Mouse (Mus musculus) activated CD4-positive, CD25-positive, alpha-beta regulatory T cell, adult 4 months (primary cell): ENCODE data around the gene Tmem256. TPM values are rescaled to one million over a fixed set of nuclear protein-coding genes. Genes with fewer than 3 reads are reported as not detected.

Experiments
- ATAC-seq: one replicate; pipeline ENCODE4 v1.8.0; 2017
- polyA plus RNA-seq, 2 experiments: library from polyadenylated mRNA; unstranded; fragments of 100-300 nt; shearing (Covaris generic); gene quantifications; one replicate each; pipeline ENCODE4 v1.2.1; 2017

Tmem256 gene
- polyA plus RNA-seq, 2 experiments from 2014 or later = 127 to 138 TPM

DNA sequence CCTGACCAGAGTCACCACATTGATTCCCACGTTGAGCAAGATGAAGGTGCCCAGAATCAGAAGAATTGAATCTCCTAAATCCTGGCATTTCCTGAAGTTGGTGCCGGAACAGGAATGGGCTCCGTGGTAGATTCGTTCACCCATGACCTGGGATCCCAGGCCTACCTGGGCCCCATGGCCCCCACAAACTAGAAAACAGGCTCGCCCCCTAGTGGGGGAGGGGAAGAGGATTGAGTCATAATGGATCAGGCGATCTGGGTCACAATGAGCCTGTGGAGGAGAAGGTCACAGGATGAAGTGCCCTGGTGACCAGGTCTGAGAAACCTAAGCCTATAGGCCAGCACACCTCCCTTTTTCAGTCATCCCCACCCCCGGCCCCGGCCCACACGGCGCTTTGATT lies 23.2 kb upstream of the Tmem256 start, which contains the start of gene Gm39566:
Gene Gm39566, minus strand, starts transcription at position 144 of the 400 bp plus-strand sequence.
- ATAC-seq = no peak

DNA sequence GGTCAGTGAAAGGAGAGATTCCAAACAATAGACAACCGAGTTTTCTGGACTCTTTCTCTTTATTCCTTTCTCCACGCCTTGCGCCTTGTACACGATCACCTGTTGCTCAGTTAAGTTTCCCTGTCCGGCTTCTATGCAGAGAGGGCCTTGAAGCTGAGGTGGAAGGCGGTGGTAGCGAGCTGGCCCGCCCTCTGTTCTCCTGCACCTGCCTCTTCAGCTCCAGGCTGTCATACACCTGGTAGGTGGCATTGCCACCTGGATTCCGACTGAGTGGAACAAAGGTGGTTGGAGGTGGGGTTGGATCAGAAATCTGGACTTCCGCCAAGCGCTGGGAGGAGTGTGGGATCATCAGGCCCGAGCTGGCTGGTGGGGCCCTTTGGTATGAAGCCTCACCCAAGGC lies 21.8 kb upstream of the Tmem256 start:
- no peak for ATAC-seq

DNA sequence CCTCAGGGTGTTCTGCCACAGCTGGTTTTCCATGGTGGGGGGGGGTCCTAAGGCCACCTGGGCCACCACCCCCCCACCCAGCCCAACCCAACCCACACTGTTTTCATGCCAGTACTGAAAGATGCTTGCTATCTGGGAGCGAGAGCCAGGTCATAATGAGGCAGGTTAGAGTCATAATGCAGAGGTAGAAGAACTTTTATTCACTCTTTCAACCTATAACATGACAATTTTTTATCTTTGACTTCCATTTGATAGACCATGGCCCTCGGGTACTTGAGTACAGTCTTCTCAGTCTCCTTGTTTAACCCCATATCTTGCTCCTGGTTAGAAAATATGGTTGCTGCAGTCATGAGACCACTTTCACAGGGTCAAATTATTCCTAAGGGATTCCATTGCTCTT lies 19.9 kb upstream of the Tmem256 start, which contains the start of gene Spem2:
Gene Spem2, minus strand, starts transcription at position 101 of the 400 bp plus-strand sequence.
- ATAC-seq = no peak

DNA sequence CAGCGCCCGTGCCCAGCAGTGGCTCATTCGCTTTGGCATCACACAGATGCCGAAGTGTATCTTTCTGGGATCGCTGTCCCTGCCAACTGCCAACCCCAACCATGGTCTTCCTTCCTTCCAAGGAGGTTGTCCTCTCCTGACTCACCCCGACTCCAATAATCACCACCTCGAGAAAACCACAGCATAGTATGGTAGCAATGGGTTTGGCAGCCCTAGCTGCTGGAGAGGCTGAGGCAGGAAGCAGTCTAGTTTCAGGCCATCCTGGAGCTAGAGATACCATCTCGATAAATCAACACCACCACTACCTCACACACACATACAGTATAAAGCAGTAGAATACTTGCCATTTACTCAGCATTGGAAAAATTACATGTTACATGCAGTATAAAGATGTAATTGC lies 19.4 kb upstream of the Tmem256 start:
- ATAC-seq = no peak

DNA sequence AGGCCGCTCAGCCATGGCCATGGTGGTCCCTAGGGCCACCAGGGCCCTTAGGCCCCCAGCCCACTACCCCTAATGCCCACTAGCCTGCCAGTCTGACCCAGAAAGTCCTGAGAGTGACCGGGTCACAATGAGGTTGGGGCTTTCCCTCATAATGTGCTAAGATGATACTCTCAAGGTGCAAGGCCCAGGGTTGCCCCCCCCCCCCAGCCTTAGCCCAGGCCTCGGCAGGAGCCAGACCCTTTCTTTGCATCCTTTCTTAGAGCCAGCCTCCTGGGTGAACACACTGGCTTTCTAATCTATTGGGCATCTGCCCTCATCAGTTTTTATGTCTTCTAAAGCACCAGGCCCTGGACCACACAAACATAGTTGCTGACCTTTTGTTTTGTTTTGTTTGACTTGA lies 16.2 kb upstream of the Tmem256 start, which contains the start of gene Spem1:
Gene Spem1, minus strand, starts transcription at position 101 of the 400 bp plus-strand sequence.
- ATAC-seq = no peak

DNA sequence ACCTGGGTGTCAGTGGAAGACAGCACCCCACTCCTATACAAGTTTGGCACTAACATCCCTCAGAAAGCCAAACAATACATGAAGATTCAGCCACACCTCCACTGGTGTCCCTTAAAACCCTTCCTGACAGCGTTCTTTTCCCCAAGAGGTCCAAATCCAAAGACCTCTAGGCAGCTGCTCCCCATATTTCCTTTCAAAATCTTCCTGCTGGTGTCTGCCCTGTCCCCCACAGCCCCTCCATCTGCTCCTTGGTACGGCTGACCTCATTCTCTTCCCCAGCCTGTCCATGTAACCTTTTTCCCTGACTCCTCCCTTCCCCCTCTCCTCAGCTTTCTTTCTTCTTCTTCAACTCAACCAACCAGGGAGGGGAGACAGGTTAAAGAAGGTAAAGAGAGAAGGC lies 14.9 kb upstream of the Tmem256 start:
- no peak for ATAC-seq

DNA sequence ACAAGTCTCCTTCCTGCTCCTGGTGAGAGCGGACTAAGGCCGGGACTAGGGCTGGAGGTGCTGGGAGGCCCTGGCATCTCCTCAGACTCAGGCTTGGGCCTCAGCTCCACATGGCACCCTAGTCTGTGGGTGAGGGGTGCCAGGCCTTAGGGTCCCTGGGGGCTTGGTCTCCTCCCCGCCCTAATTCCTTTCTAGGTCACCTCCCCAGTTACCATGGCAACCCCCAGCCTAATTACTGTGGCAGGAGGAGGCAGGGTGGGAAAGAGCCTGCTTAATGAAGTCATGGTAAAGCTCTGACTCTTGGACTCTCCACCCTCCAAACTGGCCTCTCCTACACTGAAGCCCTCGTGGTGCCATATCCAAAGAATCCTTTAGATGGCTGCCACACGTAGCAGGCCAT lies 9.5 kb upstream of the Tmem256 start:
- no peak for ATAC-seq

DNA sequence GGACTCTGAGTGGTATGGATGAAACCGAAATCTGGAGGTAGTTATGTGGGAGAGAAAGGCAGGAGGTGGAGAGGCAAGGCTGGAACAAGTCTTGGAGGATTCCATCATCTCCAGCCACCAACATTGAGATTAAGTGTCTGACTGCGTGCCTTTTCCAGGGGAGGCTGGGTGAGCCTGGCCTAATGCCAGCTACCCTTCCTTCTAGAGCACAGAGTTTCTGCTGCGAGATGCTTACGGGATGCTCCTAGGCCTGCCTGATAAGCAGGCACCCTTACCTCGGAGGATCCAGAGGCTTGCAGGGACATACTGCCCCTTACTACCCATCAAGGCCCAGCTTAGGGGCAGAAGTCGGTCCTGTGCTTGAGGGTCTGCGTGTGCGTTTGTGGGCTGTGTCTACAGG lies 4.8 kb upstream of the Tmem256 start:
- no peak for ATAC-seq

DNA sequence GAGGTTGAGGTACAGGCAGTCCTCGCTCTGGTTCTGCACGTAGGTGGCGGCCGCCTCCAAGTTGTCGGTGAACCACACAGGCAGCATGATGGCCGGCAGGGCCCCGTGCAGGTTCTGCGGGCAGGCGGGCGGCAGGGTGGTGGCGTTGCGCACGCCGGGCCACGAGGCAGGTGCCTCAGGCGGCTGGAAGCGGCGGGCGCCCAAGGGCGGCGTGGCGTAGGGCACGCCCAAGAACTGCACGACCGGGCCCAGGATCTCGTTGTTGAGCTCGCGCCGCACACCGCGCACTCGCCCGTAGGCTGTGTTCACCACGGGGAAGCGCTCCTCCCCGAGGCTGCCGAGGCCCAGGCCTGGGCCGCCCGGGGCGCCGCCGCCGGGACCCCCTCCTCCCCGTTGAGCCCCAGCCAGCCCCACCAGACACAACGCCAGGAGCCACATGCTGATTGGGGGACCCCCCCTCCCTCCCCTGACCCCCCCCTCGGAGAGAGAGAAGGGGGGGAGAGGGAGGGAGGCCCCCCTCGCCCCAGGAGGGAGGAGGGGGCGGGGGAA lies 4.2 kb upstream of the Tmem256 start:
- peak; percentile 9 for ATAC-seq

DNA sequence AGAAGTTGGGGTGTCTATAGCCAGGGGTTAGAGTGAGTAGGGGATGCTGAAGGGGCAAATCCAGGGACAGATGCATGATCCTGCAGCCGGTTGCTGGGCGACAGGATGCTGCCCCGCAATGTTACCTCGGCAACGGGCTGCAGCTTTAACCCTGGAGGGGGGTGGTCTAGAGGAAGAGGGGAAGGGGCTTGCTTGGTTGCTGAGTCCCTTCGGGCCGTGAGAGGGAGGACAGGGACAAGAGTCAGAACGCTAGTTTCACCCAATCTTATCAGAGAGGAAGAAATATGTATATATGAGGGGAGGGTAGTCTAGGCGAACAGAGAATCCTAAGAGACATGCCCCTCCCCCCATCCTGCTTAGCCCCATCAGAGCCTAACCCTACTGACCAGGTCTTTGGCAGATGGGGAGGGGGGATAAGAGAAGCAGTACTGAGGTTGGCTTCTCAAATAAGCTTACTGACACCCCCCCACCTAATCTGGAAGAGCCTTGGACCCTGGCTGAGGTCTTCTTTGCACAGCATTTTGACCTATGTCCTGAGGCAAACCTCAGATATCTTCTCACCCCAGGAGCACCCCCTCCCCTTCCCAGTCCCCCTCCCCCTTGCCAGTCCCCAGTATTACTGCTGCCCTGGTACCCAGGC lies 2.9 kb upstream of the Tmem256 start:
- ATAC-seq = no peak

DNA sequence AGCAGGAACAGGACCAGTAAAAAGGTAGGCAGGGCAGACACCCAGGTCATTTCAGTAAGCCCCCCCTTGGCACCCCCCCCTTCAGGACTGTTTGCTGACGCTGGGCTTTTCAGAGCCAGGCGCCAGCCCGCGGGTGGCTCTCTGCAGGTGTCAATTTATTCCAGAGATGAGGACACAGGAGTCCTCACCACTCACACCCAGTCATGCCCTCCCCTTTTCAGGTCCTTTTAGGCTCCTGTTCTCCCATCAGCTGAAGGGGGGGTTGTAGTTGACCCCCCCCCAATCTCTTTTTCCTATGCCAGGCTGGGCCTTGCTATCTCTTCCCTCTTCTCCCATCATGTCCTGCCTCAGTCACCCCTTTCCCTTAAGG lies 2.4 kb upstream of the Tmem256 start:
- no peak for ATAC-seq

DNA sequence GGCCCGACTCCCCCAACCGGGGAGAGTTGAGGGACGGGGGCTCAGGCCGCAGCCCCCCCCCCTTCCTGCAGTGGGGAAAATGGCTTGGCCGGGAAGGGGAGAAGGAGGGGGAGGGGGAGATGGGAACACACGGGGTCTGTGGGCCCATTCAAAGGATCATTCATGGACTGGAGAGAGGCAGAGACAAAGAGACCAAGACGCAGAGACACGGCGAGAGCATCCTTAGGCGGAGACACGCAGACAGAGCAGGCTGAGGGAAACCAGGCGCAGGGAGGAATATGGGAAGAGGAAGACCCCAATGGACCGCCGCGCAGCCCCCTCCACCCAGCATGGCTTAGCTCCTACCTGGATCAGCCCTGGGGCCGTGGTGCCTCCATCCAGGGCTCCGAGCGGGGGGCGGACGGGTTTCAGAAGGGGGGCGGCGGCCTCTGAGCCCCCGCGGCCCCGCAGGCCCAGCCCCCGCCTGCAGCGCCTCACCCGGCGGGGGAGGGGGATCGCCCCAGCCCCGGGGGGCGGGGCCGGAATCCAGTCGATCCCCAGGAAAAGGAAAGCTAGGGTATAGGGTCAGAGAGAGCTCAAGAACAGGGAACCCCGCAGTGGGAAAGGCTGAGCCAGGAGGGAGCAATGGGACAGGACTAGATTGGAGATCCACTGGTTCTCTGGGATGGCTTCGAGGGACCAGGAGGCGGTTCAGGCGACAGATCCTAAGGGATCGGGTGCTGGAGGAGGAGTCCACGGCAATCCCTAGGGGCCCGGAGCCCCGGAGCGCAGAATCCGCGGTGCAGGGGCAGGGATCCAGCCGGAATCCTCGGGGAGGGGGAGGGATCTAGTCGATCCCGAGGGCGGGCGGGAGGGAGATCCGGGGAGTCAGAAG lies 1.4 kb upstream of the Tmem256 start:
- ATAC-seq = no peak

DNA sequence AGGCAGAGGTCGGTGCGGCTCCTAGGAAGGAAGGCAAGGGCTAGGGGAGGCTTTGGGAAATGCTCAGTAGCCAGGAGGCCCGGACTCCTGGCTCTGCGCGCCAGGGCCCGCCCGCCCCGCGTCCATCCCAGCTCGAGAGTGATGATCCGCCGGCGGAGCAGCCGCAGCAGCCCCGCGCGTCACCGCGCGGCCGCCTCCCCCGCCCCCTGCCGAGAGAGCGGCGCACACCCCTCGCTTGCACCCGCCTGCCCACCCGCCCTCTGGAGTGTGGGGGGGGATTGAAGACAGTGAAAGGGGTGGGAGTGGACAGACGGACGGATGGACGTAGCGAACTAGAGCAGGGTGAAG lies 736 bp upstream of the Tmem256 start, which contains the start of gene Nlgn2:
Gene Nlgn2, minus strand, starts transcription at position 181 of the 348 bp plus-strand sequence.
- no peak for ATAC-seq

DNA sequence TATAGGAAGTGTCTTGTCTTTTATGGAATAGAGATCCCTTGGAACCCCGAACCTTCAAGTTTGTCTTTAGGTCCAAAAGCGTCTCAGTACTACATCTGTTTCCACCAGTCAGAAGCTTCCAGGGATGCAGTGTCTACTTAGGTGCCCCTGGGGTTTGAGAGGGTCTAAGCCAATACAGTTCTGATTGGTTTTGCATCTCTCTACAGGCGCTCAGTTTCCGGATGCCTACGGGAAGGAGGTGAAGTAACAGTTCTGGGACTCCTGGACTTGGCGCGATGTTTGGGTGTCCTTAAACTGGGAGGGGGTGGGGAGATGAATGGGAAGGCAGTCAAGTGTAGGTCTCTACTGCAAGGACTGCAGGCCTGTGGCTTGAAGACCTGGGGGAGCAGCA lies 395 bp downstream of the Tmem256 start:
- ATAC-seq = peak; percentile 16

DNA sequence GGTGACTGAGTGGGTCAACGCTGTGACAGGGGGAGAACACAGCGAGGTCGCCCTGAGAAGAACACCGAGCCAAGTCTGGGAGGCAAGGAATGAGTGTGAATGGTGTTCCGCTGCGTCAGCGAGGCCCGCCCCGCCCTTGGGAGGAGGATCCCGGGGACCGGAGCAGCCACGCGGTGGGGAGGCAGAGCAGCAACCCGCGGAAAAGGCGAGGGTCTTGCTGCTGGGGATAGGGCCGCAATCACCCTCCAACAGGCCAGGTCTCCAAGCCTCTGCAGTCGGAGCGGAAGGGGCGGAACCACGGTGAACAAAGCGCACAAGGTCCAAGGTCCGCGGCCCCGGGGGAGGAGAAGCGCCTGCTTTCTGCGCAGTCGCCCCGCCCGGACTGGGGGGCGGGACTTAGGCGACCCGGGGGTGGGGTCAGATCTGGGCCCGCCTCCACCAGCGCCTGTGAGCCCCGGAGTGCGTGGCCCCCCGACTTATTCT lies 7.9 kb downstream of the Tmem256 start, which contains the start of gene Plscr3:
Gene Plscr3, plus strand, starts transcription at position 179 of the 483 bp plus-strand sequence.
- peak; percentile 80 for ATAC-seq

DNA sequence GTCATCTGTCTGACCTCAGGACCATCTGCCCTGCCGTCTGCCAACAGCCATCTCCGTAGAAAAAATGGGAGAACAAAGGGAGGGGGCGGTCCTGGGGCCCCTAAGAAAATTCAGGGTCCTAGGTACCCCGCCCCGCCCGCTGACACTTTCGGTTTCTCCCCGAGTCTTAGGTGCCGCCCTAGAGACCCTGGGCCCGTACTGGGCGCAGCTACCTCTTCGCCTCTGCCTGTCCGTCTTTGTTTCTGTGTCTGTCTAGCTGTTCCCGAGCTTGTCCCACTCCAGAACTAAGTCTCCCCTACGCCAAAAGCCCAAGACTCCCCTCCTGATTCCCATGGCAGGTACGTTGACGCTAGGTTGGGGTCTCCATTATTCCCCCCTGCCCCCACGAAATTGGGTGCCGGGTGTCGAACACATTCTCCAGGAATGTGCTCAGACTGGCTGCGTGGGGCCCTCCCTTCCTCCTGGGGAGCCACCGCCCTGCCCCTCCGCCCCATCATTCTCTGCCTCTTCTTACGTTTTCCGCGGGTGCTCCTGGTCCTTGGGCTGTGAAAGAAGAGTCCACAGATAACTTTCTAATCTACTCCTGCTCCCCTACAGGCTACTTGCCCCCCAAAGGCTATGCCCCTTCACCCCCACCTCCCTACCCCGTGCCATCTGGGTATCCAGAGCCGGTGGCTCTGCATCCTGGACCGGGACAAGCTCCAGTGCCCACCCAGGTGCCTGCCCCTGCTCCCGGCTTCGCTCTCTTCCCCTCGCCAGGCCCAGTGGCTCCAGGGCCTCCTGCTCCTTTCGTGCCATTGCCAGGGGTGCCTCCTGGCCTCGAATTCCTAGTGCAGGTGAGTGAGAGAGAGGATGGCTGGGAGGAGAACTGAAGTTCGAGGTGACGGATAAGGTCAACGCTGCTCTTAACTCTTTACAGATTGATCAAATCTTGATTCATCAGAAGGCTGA lies 8.7 kb downstream of the Tmem256 start:
- ATAC-seq = peak; percentile 50

DNA sequence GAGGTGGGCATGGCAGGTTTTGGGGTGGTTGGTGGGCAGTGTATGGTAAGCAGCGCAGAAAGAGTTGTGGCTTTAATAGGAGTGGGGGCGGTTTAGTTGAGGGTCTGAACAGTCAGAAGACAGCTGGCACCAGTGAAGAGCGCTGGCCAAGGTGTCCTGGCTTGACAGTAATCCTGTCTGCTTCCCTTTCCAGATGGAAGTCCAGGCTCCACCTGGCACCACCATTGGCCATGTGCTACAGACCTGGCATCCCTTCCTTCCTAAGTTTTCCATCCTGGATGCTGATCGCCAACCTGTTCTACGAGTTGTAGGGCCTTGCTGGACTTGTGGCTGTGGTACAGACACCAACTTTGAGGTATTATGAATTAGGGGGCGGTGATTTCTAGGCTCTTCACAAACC lies 9.7 kb downstream of the Tmem256 start:
- no peak for ATAC-seq

DNA sequence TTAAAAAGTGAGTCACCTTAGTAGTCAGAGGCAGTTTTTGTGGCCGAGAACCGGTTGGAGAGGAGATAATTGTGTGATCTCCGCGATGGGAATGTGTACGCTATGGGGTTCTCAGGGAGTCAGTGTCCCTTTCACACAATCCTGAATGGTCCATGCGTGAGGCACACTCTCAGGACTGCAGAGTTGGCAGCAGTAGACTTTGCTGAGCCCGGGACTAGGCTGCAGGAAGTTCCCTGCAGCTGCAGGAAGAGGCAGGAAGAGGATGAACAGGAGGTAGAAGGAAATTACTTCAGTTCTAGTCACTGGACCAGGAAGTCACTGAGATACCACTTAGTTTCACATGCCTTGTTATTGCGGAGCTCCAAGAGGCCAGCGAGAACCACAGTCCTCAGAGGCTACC lies 10.8 kb downstream of the Tmem256 start:
- ATAC-seq = no peak

DNA sequence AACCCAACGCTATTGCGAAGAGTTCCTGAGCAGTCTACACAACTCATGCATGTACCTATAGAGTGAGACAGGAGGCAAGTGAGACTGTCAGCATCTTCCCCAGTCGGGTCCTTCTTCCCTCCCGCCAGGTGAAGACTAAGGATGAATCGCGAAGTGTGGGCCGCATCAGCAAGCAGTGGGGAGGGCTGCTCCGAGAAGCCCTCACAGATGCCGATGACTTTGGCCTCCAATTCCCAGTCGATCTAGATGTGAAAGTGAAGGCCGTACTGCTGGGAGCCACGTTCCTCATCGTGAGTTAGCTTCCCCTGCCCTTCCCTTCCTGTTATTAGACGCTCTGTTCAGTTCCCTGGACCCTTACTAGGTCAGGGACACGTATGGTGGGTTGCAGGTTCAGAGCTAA lies 11.6 kb downstream of the Tmem256 start:
- no peak for ATAC-seq

DNA sequence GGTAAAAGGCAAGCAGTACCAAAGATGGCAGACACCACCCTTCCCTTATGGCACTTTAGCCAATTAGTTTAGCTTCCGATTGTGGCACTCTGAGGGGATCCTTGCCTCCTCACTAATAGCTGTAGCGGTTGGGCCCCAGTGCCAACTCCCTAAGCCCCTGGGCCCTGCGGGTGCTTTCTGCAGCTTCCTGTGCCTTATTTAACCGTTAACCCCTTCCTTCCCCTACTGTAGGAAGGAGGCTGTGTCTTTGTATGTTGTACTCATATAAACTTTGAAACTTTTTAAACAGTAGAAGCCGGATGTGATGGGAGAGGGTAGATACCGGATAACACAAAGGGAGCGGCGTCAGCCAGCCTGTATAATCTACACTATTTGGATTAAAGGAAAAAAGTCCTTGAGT lies 12.4 kb downstream of the Tmem256 start:
- no peak for ATAC-seq

DNA sequence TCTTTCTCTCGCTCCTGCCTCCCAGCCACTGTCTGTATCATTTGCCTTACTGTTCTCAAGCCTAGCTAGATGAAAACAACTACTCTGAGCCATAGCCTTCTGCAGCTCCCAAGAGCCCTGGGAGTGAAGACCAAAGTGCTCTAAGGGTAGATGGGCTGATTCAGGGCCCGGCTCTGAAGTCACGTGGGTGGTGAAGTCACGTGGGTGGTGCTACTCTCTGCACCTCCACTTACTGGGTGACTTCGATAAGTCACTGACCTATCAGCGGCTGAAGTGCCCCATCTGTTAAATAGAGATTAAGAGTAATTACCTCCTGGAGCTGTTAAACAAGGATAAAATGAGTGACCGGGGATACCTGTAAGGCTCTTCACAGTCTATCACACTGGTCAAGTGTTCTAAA lies 15.7 kb downstream of the Tmem256 start:
- no peak for ATAC-seq

DNA sequence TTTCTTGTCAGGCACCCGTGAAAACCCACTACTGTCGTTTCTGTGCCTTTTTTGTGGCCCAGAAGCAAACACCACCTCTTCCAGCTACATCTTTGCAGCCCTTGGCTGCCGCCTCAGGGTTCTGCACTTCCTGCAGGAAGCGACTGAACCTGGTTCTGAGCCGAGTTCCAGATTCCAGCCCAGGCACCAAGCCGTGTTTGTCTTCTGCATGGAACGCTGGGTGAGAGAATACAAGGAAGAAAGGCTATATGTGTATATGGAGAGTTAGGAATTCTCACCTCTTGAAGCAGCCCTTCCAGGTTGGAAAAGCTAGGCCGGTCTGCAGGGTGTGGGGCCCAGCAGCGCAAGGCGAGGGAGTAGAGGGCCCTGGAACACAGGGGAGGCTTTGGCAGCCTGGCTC lies 16.4 kb downstream of the Tmem256 start:
- no peak for ATAC-seq
